Mouse (Mus musculus): ENCODE measurements around the gene Tmpo.
A peak's percentile ranks its signal among the peaks of the same experiment; 100 is the strongest.

Tmpo gene

DNA sequence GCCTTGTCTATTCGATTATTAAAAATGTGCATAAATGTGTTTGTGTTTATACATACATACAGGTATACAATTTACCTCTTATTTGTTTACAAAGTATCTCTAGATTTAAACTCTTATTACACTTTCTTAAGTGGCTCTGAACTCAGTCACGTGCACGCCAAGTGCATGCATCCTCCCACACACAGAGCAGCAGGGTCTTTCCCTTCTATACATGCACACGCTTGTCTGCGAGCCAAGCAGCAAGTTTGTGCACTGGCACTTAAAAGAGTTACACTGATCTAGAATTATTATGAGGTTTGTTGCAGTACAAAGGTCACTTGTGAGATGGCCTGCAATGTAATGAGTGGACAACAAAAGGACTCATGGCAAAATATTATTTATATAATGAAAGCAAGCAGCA lies 20.1 kb downstream of the Tmpo start:
- no peak for DNase-seq (ENCODE audit: low read depth, low spot score)

DNA sequence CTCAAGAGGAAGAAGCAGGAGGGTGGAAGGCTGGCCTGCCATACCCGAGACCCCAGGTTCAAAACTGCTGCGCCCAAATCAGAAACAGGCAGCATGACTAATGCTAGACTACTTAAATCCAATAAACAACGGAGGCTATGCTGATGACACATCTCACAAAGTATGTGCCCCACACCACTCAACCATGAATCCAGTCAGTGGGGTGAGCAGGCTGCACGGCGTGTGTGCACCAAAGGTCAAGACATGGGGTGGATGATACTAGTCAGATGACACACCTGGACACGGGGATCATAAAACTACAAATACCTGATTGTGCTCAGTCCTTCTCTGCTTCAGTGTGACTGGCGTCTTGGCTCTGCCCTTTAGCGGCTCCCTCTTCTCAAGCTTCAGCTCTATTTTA lies 22.7 kb downstream of the Tmpo start:
- no peak for DNase-seq (ENCODE audit: low read depth, low spot score)

DNA sequence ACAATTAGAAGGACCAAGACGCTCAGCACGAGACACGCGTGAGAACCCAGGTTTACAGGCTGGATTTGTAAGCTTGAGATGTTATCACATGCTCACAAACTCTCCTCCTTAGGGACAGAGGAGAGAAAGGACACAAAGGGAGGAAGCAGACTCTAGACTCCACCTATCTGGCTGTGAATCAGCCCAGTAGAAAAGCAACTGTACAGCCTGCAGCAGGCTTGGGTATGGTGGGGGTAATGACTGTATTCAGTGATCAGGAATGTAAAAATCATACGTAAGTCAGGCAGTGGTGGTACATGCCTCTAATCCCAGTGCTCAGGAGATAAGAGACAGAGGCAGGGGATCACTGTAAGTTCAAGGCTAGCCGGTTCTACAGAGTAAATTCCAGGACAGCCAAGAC lies 24.8 kb downstream of the Tmpo start:
- no peak for DNase-seq (ENCODE audit: low read depth, low spot score)

DNA sequence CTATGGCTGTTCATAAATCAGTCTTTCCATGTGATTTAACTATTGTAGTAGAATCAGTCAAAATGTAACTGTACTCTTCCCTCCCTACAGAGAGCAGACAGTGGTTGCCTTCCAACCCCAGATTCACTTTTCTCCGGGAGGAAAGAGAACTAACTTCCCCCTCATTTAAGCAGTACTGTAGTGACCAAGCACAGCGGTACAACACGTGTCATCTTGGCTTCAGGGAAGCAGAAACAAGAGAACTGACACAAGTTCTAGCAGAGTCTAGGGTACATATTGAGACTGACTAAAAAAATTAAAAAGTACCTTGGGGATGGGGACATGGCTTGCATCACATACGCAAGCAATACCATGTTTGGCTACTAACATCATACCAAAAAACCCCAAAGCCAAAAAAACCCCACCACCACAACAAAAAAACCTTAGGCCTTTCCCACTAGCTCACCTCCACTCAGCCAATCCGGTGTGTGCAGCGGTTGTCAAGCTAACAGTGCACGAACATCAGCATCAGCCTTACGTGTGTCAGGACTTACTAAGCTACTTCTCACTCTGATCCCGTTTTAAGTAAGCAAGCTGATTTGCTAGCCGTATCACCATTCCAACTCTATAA lies 27.1 kb downstream of the Tmpo start:
- DNase-seq (ENCODE audit: low read depth, low spot score), result no peak

DNA sequence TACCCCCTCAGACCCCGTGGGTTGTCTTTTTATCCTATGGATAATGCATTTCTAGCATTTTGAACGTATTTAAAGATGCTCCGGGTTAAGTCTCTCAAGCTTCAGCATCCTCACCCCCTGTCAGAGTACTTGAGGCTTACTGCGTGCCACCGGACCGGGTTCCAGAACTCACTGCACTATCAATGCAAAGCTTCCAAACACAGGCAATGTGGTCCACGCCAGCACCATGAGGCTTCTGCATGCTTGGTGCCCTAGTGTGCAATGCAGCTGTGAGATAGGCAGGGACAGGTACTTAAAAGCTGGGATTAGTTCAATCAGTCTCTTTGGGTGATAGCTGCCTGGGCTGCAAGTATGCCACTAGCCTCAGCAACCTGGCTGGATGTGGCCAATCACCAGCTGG lies 35.7 kb downstream of the Tmpo start:
- DNase-seq (ENCODE audit: low read depth, low spot score), result no peak

DNA sequence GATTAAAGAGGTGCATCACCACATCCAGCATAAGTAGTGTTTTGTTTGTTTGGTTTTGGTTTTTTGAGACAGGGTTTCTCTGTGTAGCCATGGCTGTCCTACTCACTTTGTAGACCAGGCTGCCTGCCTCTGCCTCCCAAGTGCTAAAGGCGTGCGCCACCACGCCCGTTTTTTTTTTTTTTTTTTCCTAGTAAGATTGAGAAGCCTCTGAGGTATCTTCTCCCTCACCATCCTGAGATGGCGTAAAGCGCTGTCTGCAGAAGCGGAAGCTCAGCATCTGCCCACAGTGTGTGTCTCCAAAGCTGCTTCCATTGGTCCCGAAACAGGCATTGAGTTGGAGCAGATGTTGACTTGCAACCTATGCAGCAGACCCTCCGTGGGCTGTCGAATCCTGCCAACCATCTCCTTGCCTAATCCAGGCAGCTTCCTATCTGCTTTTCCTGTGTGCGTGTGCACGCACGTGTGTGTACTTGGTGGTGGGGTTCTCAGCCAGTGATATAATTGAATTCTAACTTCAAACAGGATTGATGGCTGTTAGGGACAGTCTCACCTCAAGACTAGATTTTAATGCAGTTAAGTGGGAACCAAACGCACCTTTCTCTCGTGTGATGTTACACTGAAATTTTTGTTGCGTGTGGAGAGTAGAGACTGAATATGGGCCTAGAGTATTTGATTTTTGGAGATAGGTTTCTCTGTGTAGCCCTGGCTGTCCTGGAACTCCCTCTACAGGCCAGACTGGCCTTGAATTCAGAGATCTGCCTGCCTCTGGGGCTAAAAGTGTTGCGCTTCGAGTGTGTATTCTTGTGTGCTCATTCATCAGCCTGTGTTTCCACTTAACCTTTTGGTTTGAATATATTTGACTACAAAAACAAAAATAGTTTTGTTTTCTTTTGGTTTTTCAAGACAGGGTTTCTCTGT lies 37.5 kb downstream of the Tmpo start:
- peak; percentile 65 for DNase-seq (ENCODE audit: low read depth, low spot score)

DNA sequence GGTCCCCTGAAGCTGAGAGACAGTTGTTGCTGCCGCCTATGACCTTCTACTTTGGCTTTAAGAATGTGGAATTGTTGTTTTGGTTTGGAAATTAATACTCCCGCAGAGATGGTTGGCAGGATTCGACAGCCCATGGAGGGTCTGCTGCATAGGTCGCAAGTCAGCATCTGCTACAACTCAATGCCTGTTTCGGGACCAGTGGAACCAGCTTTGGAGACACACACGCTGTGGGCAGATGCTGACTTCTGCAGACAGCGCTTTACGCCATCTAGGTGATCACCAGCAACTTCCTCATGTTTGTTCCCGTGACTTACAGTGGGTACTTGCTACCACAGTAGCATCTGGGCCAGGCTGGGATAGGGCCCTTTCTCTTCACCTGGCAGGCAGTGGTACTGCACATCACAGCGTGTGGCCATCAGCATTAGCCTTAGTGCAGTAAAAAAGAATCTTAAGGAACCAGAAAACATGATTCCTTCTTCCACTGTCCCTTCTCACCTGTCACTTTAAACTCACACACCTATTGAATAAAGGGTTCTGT lies 38.4 kb downstream of the Tmpo start:
- DNase-seq (ENCODE audit: low read depth, low spot score), result peak; percentile 66

DNA sequence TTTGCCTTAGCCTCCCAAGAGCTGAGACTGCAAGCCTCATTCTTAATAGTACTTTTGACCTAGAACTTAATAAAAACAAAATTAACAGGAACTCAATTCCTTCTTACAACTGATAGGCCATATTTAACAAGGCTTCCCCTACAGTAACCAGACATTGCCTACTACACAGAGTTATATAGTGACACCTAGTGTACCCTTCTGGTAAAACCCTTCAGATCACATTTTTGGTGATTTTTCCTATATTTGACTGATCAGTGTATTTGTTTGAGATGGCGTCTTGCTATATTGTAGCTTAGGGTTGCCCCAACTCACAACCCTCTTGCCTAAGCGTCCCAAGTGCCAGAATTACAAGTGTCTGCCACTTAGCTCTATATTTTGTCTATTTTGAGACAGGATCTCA lies 39.6 kb downstream of the Tmpo start:
- peak; percentile 75 for DNase-seq (ENCODE audit: low read depth, low spot score)

DNA sequence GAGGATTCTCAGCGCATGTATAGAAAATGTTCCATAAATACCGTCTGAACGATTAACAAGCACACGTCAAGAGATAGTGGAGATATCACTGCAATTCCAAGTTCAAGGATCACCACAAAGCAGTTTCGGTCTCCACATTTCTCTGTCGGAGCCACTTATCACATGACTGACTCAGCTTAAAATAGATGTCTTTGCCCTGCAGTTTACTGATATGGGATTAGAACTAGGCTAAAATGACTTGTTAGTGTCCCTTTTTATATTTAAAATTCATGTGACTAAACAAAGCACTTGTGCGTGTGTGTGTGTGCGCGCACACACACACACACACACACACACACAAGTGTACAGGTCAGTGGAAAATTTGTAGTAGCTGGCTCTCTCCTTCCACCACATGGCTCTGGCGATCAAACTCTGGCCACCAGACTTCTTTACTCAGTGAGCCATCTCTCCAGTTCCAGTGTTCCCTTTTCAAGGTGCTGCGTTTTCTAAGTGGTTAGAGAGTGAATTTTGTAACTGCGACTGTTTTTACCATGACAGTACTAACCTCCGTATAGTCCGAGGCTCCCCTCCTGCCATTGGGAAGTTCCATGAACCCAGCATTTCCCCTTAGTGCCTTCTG lies 41.9 kb downstream of the Tmpo start:
- no peak for DNase-seq (ENCODE audit: low read depth, low spot score)

DNA sequence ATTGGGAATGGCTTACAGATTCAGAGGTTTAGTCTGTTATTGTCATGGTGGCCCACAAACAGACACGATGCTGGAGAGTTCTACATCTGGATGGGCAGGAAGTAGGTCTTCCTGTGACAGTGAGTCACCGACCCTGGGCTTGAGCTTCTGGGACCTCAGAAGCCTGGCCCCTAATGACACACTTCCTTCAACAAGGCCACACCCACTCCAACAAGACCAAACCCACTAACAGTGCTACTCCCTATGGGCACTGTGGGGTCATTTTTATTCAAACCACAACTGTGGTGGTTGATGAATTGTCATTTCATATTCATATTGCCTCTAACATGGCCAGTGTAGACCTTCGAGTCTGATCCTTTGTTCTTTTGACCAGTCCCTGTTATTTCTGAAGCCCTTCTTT lies 42.8 kb downstream of the Tmpo start:
- peak; percentile 83 for DNase-seq (ENCODE audit: low read depth, low spot score)

DNA sequence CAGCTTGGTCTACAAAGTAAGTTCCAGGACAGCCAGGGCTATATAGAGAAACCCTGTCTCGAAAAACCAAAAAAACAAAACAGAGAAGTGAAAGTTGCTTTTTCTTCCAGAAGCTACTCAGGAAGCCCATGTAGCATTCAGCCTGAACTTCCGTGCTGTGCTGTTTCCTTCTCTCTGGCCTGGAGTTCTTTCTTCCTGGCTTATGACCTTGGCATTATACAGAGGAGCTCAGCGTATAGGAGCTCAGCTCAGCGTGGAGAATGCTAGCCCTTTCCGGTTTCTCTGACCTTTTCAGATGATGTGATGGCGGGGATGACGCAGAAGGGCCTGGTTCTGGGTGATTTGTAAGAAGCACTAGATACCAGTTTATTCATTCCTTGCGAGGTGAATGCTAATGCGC lies 43.7 kb downstream of the Tmpo start:
- peak; percentile 87 for DNase-seq (ENCODE audit: low read depth, low spot score)

DNA sequence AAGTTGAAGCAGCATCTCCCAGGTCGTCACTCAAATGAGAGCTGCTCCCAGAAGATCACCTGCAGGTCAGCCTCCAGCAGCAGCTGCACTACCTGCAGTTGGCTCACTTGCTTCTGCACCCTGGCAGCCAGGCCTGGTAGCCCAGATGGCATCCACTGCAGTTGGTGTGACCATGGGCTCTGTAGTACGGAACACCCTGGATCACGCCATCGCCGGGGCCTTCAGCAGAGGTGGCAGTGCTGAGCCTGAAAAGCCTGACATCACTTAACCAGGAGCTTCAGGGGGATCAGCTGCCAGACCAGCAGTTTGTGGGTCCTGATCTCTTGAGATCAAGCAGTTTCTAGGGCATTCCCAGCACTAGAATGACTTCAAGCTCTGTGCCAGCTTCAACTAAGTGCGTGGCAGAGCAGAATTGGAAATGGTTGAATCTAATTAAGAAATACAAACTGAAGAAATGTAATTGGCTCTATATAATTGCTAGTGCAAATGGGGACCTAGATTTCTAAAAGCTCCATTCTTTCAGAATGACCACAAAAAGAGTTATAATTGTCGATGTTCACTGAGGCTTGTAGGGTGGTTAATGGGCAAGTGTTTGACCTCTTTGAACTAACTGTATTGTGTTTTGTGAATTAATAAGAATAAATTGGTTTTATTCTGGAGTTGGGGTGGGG lies 45.7 kb downstream of the Tmpo start:
- DNase-seq (ENCODE audit: low read depth, low spot score), result no peak

DNA sequence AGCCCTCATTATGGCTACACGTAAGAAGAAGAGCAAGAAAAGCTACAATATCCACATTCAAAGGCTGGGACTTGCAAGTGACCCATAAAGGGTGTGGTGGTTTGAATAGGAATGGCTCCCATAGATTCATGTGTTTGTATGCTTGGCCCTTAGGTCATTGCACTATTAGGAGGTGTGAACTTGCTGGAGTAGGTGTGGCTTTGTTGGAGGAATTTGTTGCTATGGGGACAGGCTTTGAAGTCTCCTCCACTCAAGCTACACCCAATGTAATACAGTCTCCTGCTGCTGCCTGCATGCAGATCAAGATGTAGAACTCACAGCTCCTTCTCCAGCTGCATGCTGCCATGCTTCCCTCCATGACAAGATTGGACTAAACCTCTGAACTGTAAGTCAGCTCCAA lies 49.5 kb downstream of the Tmpo start:
- peak; percentile 93 for DNase-seq (ENCODE audit: low read depth, low spot score)

DNA sequence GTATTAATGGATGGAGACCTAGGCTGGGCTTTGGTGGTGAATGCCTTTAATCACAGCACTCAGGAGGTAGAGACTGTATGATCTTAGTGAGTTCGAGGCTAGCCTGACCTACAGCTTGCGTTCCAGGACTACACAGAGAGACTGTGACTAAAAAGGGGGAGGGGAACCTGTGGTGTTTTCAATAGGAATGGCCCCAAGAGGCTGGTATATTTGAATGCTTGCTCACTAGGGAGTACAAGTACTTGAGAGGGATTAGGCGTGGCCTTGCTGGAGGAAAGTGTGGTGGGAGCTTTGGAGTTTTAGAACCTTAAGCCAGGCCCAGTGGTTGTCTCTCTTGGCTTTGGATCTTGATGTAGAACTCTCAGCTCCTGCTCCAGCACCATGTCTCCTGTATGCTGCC lies 50.3 kb downstream of the Tmpo start:
- peak; percentile 89 for DNase-seq (ENCODE audit: low read depth, low spot score)

DNA sequence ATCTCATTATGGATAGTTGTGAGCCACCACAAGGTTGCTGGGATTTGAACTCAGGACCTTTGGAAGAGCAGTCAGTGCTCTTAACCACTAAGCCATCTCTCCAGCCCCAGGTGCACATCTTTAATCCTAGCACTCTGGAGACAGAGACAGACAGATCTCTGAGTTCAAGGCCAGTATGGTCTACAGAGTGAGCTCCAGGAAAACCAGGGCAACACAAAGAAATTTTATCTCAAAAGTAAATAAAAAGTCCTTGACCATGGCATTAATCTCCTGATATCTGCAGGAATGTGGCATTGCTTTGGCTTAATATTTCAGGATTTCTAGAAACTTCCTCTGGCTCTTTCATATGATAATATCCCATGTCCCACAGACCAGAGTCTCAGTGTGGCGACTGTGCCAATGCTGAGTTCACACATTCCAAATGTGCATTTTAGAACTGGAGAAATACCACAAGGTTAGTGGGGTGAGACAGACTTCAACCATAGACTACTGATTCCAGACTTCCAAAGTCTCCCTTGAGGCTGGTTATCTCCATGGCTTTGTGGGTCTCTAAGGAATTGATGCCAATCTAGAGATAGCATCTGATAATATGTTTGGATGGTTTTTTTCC lies 52.5 kb downstream of the Tmpo start:
- DNase-seq (ENCODE audit: low read depth, low spot score), result no peak

DNA sequence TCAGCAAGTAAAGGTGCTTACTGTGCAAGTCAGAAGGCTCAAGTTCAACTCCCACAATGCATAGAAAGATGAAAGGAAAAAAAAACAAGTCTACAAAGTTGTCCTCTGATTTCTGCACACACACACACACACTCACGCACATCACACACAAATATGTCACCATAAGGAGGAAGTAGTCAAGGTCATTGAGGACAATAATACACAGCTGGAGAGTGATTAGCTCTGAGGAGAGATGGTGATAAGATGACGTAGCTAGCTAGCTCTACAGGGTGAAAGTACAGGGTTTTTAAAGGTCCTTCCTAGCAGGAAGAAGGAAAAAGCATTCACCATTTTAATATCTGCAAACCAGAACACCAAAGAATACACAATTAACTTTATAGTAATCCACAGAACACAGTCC lies 53.7 kb downstream of the Tmpo start:
- no peak for DNase-seq (ENCODE audit: low read depth, low spot score)

DNA sequence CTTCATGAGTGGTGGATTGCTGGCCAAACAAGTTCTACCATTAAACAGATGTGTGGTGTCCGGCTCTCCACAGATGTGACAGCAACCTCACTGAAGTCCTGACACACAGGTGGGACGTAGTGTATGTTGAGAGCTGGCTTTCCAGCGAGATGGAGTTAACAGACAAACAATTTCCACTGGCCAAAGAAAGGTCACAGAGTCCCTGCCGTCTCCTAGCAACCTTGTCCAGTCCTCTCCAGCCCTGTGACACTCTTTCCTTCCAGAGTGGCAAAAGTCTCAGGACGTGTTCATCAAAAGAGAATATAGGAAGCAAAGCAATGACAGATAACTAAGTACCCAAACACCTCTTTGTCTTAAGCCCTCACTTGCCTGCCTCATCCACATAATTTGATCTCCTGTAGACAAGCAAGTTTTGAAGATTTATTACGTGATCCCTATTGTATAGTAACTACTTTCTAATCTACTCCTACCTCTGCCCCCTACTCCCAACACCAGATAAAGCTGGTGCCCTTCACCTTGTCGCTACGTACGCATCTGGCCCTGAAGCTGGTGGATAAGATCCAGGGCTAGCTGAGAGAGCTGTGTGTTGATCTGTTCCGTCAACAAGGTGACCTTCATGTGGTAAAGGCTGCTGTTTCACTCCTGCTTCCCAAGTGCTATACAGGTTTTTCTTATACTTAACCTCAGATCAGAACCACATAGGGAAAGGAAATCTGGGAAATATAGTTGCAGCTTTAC lies 54.3 kb downstream of the Tmpo start:
- no peak for DNase-seq (ENCODE audit: low read depth, low spot score)

DNA sequence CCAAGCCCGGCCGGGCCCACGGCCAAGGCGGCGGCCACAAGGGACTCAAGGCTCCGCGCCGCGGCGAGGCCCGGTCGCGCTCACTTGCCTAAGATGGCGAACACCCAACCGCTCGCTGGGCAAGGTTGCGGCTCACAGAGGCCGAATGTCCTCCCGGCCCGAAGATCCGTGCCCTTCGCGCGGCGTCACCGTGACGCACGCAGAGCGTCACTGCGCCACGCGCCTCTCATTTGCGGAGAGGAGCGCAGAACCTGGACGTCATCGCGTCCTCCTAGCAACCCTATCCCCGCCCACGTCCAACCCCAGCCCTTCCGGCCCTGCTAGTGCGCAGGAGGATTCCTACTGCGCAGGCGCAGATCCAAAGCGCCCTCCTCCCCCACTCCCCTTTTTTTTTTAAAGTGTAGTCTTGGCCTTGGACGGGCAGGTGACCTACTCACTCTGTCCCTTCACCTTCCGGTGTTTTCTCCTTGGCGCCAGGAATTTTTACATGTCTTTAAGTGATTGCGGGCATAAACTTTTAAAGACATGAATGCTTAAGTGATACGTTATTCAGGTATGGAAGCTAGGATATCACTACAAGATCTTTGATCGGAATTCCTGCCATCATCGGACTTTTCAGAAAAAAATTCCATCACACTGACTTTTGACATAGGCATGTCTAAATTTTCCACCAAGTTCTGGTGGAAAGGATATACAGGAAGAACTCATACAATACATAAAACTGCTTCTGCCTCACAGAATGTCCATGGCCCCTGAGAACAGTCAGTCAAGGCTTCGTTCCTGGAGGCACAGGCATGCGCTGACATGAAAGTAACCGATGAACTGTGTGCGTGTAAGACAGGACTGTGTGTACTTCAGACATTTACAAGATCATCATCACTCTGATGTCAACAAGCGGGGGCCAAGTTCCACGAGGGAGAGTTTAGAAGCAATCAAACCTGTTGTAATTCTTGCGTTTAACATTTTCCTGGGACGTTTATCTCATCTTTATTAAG lies 57.0 kb downstream of the Tmpo start, which contains the start of gene Slc25a3:
Gene Slc25a3 (minus strand): TSS at position 232 of the 995 bp plus-strand sequence.
- peak; percentile 98 for DNase-seq (ENCODE audit: low read depth, low spot score)

DNA sequence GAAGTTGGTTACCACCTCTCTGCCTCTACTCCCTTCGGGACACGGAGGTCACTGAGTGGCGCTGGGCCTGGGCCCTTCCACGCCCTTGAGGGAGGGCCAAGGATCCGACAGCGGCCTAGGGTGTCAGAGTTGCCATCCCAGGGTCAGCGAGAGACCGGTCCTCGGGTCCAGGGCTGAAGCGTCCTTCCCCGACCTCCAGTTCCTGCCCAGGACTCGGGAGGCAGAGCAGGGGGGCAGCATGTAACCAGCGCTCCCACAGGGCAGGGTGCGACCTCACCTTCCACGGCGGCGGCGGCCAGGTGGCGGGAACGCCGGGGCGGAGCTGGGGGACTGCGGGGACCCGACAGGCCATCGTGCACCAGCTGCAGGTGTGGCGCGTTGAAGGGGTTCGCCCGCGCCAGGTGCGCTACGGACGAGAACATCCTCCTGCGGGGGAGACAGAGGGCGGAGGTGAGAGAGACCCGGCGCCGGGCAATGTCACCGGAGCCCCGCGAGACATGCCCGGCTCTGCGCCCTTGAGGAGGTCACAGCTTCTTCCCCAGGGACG lies 57.8 kb downstream of the Tmpo start:
- DNase-seq (ENCODE audit: low read depth, low spot score), result no peak

Measured in R1 (cell line).